Mouse (Mus musculus): ENCODE data around the gene Nudt16l1.

DNA sequence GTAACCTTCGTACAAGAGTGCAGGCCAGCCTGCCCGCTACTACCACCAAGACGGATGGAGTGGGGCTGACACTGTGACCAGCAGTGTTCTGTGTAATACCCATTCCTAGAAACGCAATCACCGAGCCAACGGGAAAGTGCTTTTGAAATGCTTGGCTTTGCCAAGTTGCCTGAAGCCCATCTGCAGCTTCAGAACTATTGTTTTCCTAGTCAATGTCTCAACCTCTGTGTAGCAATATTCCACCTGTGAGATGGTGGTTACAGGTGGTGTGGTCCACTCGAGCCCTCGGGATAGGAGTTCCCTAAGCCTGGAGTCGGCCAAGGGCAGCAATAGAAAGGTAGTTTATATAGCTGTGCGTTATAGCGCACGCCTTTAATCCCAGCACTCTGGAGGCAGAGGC is 46.2 kb downstream of the Nudt16l1 start:
- TF ChIP-seq ZNF384 (IDR thresholded peaks at IDR 0.05; ENCODE audit: low read depth, low read length), result no peak
- no peak for TF ChIP-seq CHD2 (IDR thresholded peaks at IDR 0.05; ENCODE audit: low read depth, low read length)
- no peak for TF ChIP-seq ZC3H11A (IDR thresholded peaks at IDR 0.05; ENCODE audit: borderline replicate concordance, low read depth, low read length)
- TF ChIP-seq HCFC1 (IDR thresholded peaks at IDR 0.05; ENCODE audit: borderline replicate concordance, insufficient read depth, low read length), result no peak
- no peak for TF ChIP-seq MAFK (IDR thresholded peaks at IDR 0.05; ENCODE audit: insufficient read depth, low read depth, low read length)

All from ES-E14 (cell line).